Mouse (Mus musculus) E14TG2a.4 (cell line): Measurements from ENCODE around the gene Nrg3.

Source experiments
- CTCF ChIP-seq: conservative IDR thresholded peaks from 2 replicates; pipeline ENCODE4 v1.5.1; 2014; ENCODE audit warnings: low read length
- NANOG ChIP-seq: IDR thresholded peaks from 2 replicates; pipeline ENCODE4 v1.6.1; 2014; ENCODE audit warnings: borderline replicate concordance, low read length, mixed read lengths
- POU5F1 ChIP-seq: IDR thresholded peaks from 2 replicates; pipeline ENCODE4 v1.6.1; 2014; ENCODE audit warnings: low read length, borderline replicate concordance

DNA sequence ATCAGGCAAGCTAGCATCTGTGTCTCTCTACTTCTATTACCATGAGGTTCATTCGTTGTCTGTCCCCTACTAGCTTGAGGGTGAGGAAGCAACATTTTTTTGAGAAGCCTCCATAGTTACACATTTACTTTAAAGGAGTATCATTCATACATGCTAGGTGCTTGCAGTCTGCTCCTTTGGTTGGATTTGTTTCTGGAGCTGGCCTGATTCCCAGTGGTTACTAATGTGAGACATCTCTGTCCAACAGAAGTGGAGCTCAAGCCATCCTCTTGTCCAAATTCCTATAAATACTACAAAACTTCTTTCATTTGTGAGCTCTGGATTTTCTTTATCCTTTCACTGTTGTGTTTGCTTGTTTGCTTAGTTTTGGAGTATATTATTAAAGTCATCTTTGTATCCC lies 211.9 kb downstream of the Nrg3 start:
- TF ChIP-seq CTCF (no peak), NANOG (no peak), POU5F1 (no peak)
